Mouse (Mus musculus): Measurements from ENCODE around the gene Mettl5. TPM values are rescaled to one million over a fixed set of nuclear protein-coding genes. Genes with fewer than 3 reads are reported as not detected.

The Mettl5 gene
- polyA plus RNA-seq, 1 experiment from 2014 or later = 38.0 TPM

- H3K27ac ChIP-seq (ENCODE audit: low read length) = no peak overlapping the region
- H3K36me3 ChIP-seq (ENCODE audit: control insufficient read depth, insufficient read depth, low read length) = peaks cover 10% of the 10 kb centered on the region; the same call in 1 of the 2 replicates
- H3K4me3 ChIP-seq (ENCODE audit: low read length) = no peak overlapping the region
- H3K27me3 ChIP-seq (ENCODE audit: control insufficient read depth, insufficient read depth, low read depth, low read length) = no peaks in the 10 kb centered on the region
- WGBS = 26% methylated on average over 3 of the region's 3 CpGs
- H3K9me3 ChIP-seq (ENCODE audit: control insufficient read depth, low read length) = no peaks in the 10 kb centered on the region
- H3K4me2 ChIP-seq (ENCODE audit: low read depth, low read length) = no peak overlapping the region
- ATAC-seq (ENCODE audit: low read depth) = no peak
- H3K9ac ChIP-seq (ENCODE audit: low read length) = no peak overlapping the region
- H3K4me1 ChIP-seq (replicated peaks; ENCODE audit: control insufficient read depth, insufficient read depth, low read length) = no peaks in the 10 kb centered on the region
Measured at GRCm38 (mm10) chr2:69837996-69838395, 47.4 kb downstream of the Mettl5 start.

DNA sequence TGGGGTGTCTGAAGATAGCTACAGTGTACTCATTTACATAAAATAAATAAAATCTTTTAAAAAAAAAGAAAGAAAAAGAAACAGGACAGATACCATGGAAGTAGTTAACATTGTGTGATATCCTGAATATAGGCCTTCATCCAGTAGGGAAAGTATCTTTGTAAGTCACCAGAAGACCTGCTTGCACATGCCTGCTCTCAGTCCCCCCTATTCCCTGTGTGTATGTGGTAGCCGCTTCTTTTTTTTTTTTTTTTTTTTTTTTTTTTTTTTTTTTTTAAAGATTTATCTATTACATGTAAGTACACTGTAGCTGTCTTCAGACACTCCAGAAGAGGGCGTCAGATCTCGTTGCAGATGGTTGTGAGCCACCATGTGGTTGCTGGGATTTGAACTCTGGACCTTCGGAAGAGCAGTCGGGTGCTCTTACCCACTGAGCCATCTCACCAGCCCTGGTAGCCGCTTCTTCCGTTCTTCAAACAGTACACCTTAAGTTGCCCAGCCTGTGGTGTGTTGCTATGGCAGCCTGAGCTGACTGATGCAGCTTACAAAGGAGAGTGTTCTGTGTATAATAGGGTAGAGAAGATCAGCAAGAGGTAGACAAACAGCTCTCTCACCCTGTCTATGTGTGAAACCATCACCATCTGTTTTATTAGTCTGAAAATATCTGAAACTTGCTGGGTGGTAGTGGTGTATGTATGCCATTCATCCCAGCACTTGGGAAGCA, 48.0 kb downstream of the Mettl5 start:
- Histone ChIP-seq H3K9ac (ENCODE audit: low read length) (no peak overlapping the region), H3K27ac (ENCODE audit: low read length) (no peak overlapping the region), H3K36me3 (ENCODE audit: control insufficient read depth, insufficient read depth, low read length) (peaks cover 13% of the 10 kb centered on the region; the same call in 1 of the 2 replicates), H3K4me1 (replicated peaks; ENCODE audit: control insufficient read depth, insufficient read depth, low read length) (no peaks in the 10 kb centered on the region), H3K27me3 (ENCODE audit: control insufficient read depth, insufficient read depth, low read depth, low read length) (no peaks in the 10 kb centered on the region), H3K9me3 (ENCODE audit: control insufficient read depth, low read length) (no peaks in the 10 kb centered on the region), H3K4me2 (ENCODE audit: low read depth, low read length) (no peak overlapping the region), H3K4me3 (ENCODE audit: low read length) (no peak overlapping the region)
- no peak for ATAC-seq (ENCODE audit: low read depth)
- WGBS = 74% methylated on average over 7 of the region's 7 CpGs

DNA sequence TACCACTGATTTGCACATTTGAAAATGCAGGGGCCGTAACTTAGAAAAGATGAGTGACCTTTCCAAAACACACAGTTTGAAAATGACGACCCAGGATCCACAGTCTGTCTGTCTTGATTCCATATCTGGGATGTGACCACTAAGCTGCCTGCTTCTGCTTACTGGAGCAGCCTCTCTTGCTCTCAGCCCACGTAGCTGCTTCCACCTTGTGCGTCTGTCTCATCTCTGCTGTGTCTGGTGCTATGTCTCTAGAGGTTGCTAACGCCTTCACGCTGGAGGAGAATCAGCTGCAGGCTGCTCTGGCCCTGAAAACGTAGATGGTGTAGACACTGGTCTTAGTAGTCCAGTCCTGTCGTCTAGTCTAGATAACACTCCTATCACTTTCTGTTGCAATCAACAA, 55.3 kb downstream of the Mettl5 start:
- no peak for ATAC-seq (ENCODE audit: low read depth)
- no peak overlapping the region for H3K4me3 ChIP-seq (ENCODE audit: low read length)
- H3K9ac ChIP-seq (ENCODE audit: low read length) = no peak overlapping the region
- H3K9me3 ChIP-seq (ENCODE audit: control insufficient read depth, low read length) = no peaks in the 10 kb centered on the region
- 88% methylated on average over 8 of the region's 8 CpGs for WGBS
- H3K4me1 ChIP-seq (replicated peaks; ENCODE audit: control insufficient read depth, insufficient read depth, low read length) = no peaks in the 10 kb centered on the region; the same call in 1 of the 2 replicates
- H3K4me2 ChIP-seq (ENCODE audit: low read depth, low read length) = no peak overlapping the region
- H3K27me3 ChIP-seq (ENCODE audit: control insufficient read depth, insufficient read depth, low read depth, low read length) = no peaks in the 10 kb centered on the region
- H3K36me3 ChIP-seq (ENCODE audit: control insufficient read depth, insufficient read depth, low read length) = peaks cover 24% of the 10 kb centered on the region
- no peak overlapping the region for H3K27ac ChIP-seq (ENCODE audit: low read length)

DNA sequence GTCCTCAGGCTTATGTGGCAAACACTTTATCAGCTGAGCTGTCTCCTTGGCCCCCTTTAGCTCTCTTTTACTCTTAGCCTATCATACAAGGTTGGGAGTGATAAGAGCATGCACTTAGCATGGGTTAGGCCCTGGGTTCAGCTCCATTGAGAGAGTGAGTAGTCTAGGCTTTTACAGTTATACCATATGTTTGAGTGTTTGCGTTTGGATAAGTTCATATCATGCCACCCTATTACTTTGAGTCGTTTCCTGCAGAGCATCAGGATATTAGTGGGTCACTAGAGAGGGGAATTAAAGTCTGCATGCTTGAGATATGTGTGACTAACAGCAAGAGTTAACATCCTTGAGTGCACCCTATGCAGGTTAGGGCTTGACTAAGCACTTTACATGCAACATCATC, 55.7 kb downstream of the Mettl5 start:
- H3K4me2 ChIP-seq (ENCODE audit: low read depth, low read length) = no peak overlapping the region
- no peak overlapping the region for H3K9ac ChIP-seq (ENCODE audit: low read length)
- no peak for ATAC-seq (ENCODE audit: low read depth)
- peaks cover 22% of the 10 kb centered on the region for H3K36me3 ChIP-seq (ENCODE audit: control insufficient read depth, insufficient read depth, low read length)
- H3K27me3 ChIP-seq (ENCODE audit: control insufficient read depth, insufficient read depth, low read depth, low read length) = no peaks in the 10 kb centered on the region
- H3K4me3 ChIP-seq (ENCODE audit: low read length) = no peak overlapping the region
- no peaks in the 10 kb centered on the region for H3K9me3 ChIP-seq (ENCODE audit: control insufficient read depth, low read length)
- whole genome bisulfite sequencing = 67% methylated on average over 2 of the region's 2 CpGs
- H3K27ac ChIP-seq (ENCODE audit: low read length) = no peak overlapping the region
- no peaks in the 10 kb centered on the region; the same call in 1 of the 2 replicates for H3K4me1 ChIP-seq (replicated peaks; ENCODE audit: control insufficient read depth, insufficient read depth, low read length)

DNA sequence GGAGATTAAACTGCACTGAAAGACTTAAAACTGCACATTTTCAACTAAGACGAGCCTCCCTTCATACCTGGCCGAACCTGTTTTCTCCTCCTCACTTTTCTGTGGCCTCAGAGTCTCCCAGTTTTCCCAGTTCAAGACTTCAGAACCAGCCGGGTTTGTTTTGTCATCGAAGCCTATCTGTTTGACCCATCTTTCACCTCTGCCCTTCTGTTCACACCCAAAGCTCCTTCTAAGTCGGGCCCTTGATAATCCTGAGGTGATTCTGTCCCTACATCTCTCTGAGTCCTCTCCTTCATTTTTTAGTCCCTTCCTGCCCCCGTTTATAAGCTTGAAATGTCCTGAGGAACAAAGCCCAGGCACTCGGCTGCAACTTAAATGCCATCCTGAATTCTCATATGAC, 57.4 kb downstream of the Mettl5 start:
- 23% methylated on average over 7 of the region's 7 CpGs for WGBS
- Histone ChIP-seq H3K36me3 (ENCODE audit: control insufficient read depth, insufficient read depth, low read length) (peaks cover 14% of the 10 kb centered on the region), H3K27me3 (ENCODE audit: control insufficient read depth, insufficient read depth, low read depth, low read length) (no peaks in the 10 kb centered on the region), H3K27ac (ENCODE audit: low read length) (no peak overlapping the region), H3K4me3 (ENCODE audit: low read length) (no peak overlapping the region), H3K9ac (ENCODE audit: low read length) (no peak overlapping the region), H3K9me3 (ENCODE audit: control insufficient read depth, low read length) (no peaks in the 10 kb centered on the region), H3K4me1 (replicated peaks; ENCODE audit: control insufficient read depth, insufficient read depth, low read length) (peaks cover 4% of the 10 kb centered on the region; the same call in 1 of the 2 replicates), H3K4me2 (ENCODE audit: low read depth, low read length) (no peak overlapping the region)
- no peak for ATAC-seq (ENCODE audit: low read depth)

GRCm38 (mm10) chr2:69826380-69826779, 59.0 kb downstream of the Mettl5 start:
- Histone ChIP-seq H3K27me3 (ENCODE audit: control insufficient read depth, insufficient read depth, low read depth, low read length) (no peaks in the 10 kb centered on the region), H3K4me2 (ENCODE audit: low read depth, low read length) (peak overlapping the region; percentile 15; the same call in 1 of the 2 replicates), H3K36me3 (ENCODE audit: control insufficient read depth, insufficient read depth, low read length) (peaks cover 10% of the 10 kb centered on the region), H3K4me1 (replicated peaks; ENCODE audit: control insufficient read depth, insufficient read depth, low read length) (peaks cover 8% of the 10 kb centered on the region), H3K4me3 (ENCODE audit: low read length) (no peak overlapping the region), H3K9ac (ENCODE audit: low read length) (no peak overlapping the region; the same call in 1 of the 2 replicates), H3K9me3 (ENCODE audit: control insufficient read depth, low read length) (no peaks in the 10 kb centered on the region), H3K27ac (ENCODE audit: low read length) (peak overlapping the region; percentile 50)
- 44% methylated on average over 2 of the region's 2 CpGs for WGBS
- no peak for ATAC-seq (ENCODE audit: low read depth)

GRCm38 (mm10) chr2:69825898-69826297, 59.5 kb downstream of the Mettl5 start:
- Histone ChIP-seq H3K27me3 (ENCODE audit: control insufficient read depth, insufficient read depth, low read depth, low read length) (no peaks in the 10 kb centered on the region), H3K4me1 (replicated peaks; ENCODE audit: control insufficient read depth, insufficient read depth, low read length) (peaks cover 9% of the 10 kb centered on the region), H3K9ac (ENCODE audit: low read length) (no peak overlapping the region; the same call in 1 of the 2 replicates), H3K4me2 (ENCODE audit: low read depth, low read length) (no peak overlapping the region), H3K9me3 (ENCODE audit: control insufficient read depth, low read length) (no peaks in the 10 kb centered on the region), H3K4me3 (ENCODE audit: low read length) (no peak overlapping the region), H3K27ac (ENCODE audit: low read length) (peak overlapping the region; percentile 17), H3K36me3 (ENCODE audit: control insufficient read depth, insufficient read depth, low read length) (peaks cover 5% of the 10 kb centered on the region; the same call in 1 of the 2 replicates)
- ATAC-seq (ENCODE audit: low read depth) = no peak
- WGBS = 59% methylated on average over 10 of the region's 10 CpGs

- Histone ChIP-seq H3K27ac (ENCODE audit: low read length) (peak overlapping the region; percentile 94), H3K9ac (ENCODE audit: low read length) (peak overlapping the region; percentile 89), H3K27me3 (ENCODE audit: control insufficient read depth, insufficient read depth, low read depth, low read length) (no peaks in the 10 kb centered on the region), H3K4me1 (replicated peaks; ENCODE audit: control insufficient read depth, insufficient read depth, low read length) (peaks cover 9% of the 10 kb centered on the region), H3K4me2 (ENCODE audit: low read depth, low read length) (peak overlapping the region; percentile 85), H3K36me3 (ENCODE audit: control insufficient read depth, insufficient read depth, low read length) (no peaks in the 10 kb centered on the region), H3K9me3 (ENCODE audit: control insufficient read depth, low read length) (no peaks in the 10 kb centered on the region), H3K4me3 (ENCODE audit: low read length) (peak overlapping the region; percentile 85)
- 1% methylated on average over 44 of the region's 45 CpGs for WGBS
- ATAC-seq (ENCODE audit: low read depth) = peak; percentile 84
Measured at GRCm38 (mm10) chr2:69823129-69823677, 62.2 kb downstream of the Mettl5 start.

- Histone ChIP-seq H3K27me3 (ENCODE audit: control insufficient read depth, insufficient read depth, low read depth, low read length) (no peaks in the 10 kb centered on the region), H3K27ac (ENCODE audit: low read length) (peak overlapping the region; percentile 94), H3K4me2 (ENCODE audit: low read depth, low read length) (peak overlapping the region; percentile 85), H3K36me3 (ENCODE audit: control insufficient read depth, insufficient read depth, low read length) (no peaks in the 10 kb centered on the region), H3K4me1 (replicated peaks; ENCODE audit: control insufficient read depth, insufficient read depth, low read length) (peaks cover 9% of the 10 kb centered on the region), H3K9me3 (ENCODE audit: control insufficient read depth, low read length) (no peaks in the 10 kb centered on the region), H3K4me3 (ENCODE audit: low read length) (peak overlapping the region; percentile 85), H3K9ac (ENCODE audit: low read length) (peak overlapping the region; percentile 89)
- peak; percentile 77 for ATAC-seq (ENCODE audit: low read depth)
- under 1% methylated on average over 54 of the region's 80 CpGs for WGBS
Measured at GRCm38 (mm10) chr2:69822361-69823128, 62.9 kb downstream of the Mettl5 start.
